Mouse (Mus musculus): ENCODE data around the gene Ttll6. TPM values are rescaled to one million over a fixed set of nuclear protein-coding genes. Genes with fewer than 3 reads are reported as not detected.

The Ttll6 gene
- polyA plus RNA-seq, 2 experiments = 0.04 TPM; not detected in 1

DNA sequence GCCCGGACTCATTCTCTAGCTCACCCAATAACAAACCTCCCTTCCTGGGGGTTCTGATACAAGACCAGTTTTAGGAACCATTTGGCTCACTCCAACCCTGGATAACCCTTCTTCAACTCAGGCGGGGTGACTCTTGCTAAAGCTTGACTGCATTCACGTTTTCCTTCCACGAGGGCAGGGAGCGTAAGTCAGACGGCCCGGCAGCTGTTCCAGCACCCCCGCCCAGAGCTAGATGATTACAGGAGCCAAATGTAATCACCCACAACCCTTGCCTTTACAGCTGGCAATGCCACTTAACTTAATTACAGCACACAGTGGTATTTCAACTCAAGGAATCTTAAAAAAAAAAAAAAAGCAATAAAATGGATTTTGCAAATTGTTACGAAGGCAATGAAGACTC is 34.5 kb downstream of the Ttll6 start:
- no peaks in the 10 kb centered on the region for H3K4me1 ChIP-seq (ENCODE audit: control insufficient read depth, insufficient read depth, low read length)
- WGBS = 14% methylated on average over 9 of the region's 9 CpGs
- no peak overlapping the region for H3K27ac ChIP-seq (replicated peaks; ENCODE audit: low read depth, low read length)
- H3K27me3 ChIP-seq (ENCODE audit: control insufficient read depth, insufficient read depth, low read length) = peaks cover 83% of the 10 kb centered on the region
- TF ChIP-seq POLR2A (IDR thresholded peaks at IDR 0.05; ENCODE audit: borderline replicate concordance, extremely low read depth, insufficient read depth, insufficient read length) = no peak
- ATAC-seq (ENCODE audit: low FRiP score, low read depth) (no peak), DNase-seq (ENCODE audit: low spot score) (no peak)
- no peaks in the 10 kb centered on the region for H3K9me3 ChIP-seq (ENCODE audit: control insufficient read depth, low read length)
- no peak overlapping the region for H3K4me2 ChIP-seq (replicated peaks; ENCODE audit: low read depth, low read length, severe bottlenecking)
- H3K36me3 ChIP-seq (ENCODE audit: control insufficient read depth, insufficient read depth, low read length) = no peaks in the 10 kb centered on the region
- H3K4me3 ChIP-seq (replicated peaks; ENCODE audit: low read length) = no peak overlapping the region
- H3K9ac ChIP-seq (ENCODE audit: low read depth, low read length, severe bottlenecking) = no peak overlapping the region

DNA sequence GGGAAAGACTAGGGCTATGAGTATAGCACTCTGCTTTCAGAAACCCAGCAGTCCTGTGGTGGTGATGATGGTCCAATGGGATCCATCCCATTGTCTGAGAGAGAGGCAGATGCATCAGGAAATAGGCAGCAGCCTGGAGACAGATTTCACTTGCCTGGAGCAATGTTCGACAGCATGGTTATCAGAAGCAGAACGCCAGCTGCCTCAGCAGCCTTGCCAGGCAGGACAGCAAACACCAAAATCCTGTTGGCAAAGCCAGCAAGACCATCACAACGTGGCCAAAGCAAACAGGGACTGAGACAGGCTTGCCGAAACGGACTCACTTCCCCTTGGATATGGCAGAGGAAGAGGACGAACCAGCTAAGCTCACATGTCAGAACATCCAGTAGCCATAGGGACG is 35.4 kb downstream of the Ttll6 start:
- DNase-seq (ENCODE audit: low spot score) (no peak), ATAC-seq (ENCODE audit: low FRiP score, low read depth) (no peak)
- no peaks in the 10 kb centered on the region for H3K9me3 ChIP-seq (ENCODE audit: control insufficient read depth, low read length)
- H3K27ac ChIP-seq (replicated peaks; ENCODE audit: low read depth, low read length) = no peak overlapping the region
- H3K4me2 ChIP-seq (replicated peaks; ENCODE audit: low read depth, low read length, severe bottlenecking) = no peak overlapping the region
- H3K27me3 ChIP-seq (ENCODE audit: control insufficient read depth, insufficient read depth, low read length) = peaks cover 92% of the 10 kb centered on the region
- no peak overlapping the region for H3K9ac ChIP-seq (ENCODE audit: low read depth, low read length, severe bottlenecking)
- no peak for TF ChIP-seq POLR2A (IDR thresholded peaks at IDR 0.05; ENCODE audit: borderline replicate concordance, extremely low read depth, insufficient read depth, insufficient read length)
- H3K4me1 ChIP-seq (ENCODE audit: control insufficient read depth, insufficient read depth, low read length) = no peaks in the 10 kb centered on the region
- no peaks in the 10 kb centered on the region for H3K36me3 ChIP-seq (ENCODE audit: control insufficient read depth, insufficient read depth, low read length)
- 16% methylated on average over 7 of the region's 7 CpGs for WGBS
- no peak overlapping the region for H3K4me3 ChIP-seq (replicated peaks; ENCODE audit: low read length)

DNA sequence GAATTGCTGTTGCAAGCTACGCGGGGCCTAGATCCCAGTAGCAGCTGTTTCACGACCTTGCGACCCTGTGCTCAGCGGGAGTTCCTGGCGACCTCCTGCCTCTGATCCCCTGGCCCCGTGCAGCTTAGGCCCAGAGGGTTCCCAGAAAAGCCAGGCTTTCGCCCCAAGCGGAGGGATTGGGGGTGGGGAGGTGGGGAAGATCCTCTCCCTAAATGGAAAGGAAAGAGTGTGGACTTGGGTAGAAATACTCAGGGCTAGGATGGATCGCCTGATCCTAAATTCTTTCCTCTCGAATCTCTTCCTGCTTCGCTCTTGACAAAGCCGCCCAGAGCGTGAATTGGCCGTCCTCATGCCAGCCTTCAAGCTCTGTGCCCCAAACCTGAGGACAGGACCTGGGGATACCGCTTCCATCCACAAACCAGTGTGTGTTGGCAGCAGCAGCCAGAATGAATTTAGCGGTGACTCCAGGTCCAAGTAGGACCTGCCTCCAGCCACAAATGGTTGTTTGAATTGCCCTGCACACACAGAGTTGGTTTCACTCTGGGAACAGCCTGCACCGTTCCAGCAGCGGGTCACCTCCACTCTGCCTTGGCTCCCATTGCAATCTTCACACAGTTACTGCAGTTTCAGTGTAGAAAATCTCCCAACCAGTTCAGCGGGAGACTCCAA is 37.3 kb downstream of the Ttll6 start:
- H3K4me2 ChIP-seq (replicated peaks; ENCODE audit: low read depth, low read length, severe bottlenecking) = no peak overlapping the region
- no peaks in the 10 kb centered on the region for H3K36me3 ChIP-seq (ENCODE audit: control insufficient read depth, insufficient read depth, low read length)
- ATAC-seq (ENCODE audit: low FRiP score, low read depth) = no peak
- DNase-seq (ENCODE audit: low spot score) = no peak
- no peak overlapping the region for H3K4me3 ChIP-seq (replicated peaks; ENCODE audit: low read length)
- peaks cover 99% of the 10 kb centered on the region for H3K27me3 ChIP-seq (ENCODE audit: control insufficient read depth, insufficient read depth, low read length)
- no peak for TF ChIP-seq POLR2A (IDR thresholded peaks at IDR 0.05; ENCODE audit: borderline replicate concordance, extremely low read depth, insufficient read depth, insufficient read length)
- no peaks in the 10 kb centered on the region for H3K4me1 ChIP-seq (ENCODE audit: control insufficient read depth, insufficient read depth, low read length)
- no peak overlapping the region for H3K27ac ChIP-seq (replicated peaks; ENCODE audit: low read depth, low read length)
- H3K9me3 ChIP-seq (ENCODE audit: control insufficient read depth, low read length) = no peaks in the 10 kb centered on the region
- WGBS = under 1% methylated on average over 20 of the region's 20 CpGs
- H3K9ac ChIP-seq (ENCODE audit: low read depth, low read length, severe bottlenecking) = no peak overlapping the region

DNA sequence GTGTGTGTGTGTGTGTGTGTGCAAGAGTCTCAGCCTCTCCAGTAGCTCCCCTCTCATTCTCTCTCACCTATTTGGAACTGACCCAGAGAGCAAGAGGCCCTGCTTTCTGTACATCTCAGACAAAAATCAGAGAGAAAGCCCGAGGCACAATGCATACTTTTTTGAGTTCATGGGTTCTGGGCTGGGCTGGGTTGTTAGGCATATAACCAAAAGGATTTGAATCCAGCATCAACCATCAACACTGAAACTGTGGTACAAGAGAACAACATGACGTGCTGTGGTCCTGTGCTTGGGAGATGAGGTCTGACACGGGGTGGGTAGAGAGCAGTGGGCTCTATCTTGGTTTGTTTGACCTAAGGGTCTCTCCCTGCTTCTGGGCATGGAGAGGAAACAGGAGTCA is 38.0 kb downstream of the Ttll6 start:
- no peak for TF ChIP-seq POLR2A (IDR thresholded peaks at IDR 0.05; ENCODE audit: borderline replicate concordance, extremely low read depth, insufficient read depth, insufficient read length)
- ATAC-seq (ENCODE audit: low FRiP score, low read depth) (no peak), DNase-seq (ENCODE audit: low spot score) (no peak)
- H3K36me3 ChIP-seq (ENCODE audit: control insufficient read depth, insufficient read depth, low read length) = no peaks in the 10 kb centered on the region
- H3K9ac ChIP-seq (ENCODE audit: low read depth, low read length, severe bottlenecking) = no peak overlapping the region
- no peaks in the 10 kb centered on the region for H3K9me3 ChIP-seq (ENCODE audit: control insufficient read depth, low read length)
- H3K4me3 ChIP-seq (replicated peaks; ENCODE audit: low read length) = no peak overlapping the region
- peaks cover 99% of the 10 kb centered on the region for H3K27me3 ChIP-seq (ENCODE audit: control insufficient read depth, insufficient read depth, low read length)
- 8% methylated on average over 3 of the region's 3 CpGs for WGBS
- no peaks in the 10 kb centered on the region for H3K4me1 ChIP-seq (ENCODE audit: control insufficient read depth, insufficient read depth, low read length)
- H3K27ac ChIP-seq (replicated peaks; ENCODE audit: low read depth, low read length) = no peak overlapping the region
- no peak overlapping the region for H3K4me2 ChIP-seq (replicated peaks; ENCODE audit: low read depth, low read length, severe bottlenecking)

DNA sequence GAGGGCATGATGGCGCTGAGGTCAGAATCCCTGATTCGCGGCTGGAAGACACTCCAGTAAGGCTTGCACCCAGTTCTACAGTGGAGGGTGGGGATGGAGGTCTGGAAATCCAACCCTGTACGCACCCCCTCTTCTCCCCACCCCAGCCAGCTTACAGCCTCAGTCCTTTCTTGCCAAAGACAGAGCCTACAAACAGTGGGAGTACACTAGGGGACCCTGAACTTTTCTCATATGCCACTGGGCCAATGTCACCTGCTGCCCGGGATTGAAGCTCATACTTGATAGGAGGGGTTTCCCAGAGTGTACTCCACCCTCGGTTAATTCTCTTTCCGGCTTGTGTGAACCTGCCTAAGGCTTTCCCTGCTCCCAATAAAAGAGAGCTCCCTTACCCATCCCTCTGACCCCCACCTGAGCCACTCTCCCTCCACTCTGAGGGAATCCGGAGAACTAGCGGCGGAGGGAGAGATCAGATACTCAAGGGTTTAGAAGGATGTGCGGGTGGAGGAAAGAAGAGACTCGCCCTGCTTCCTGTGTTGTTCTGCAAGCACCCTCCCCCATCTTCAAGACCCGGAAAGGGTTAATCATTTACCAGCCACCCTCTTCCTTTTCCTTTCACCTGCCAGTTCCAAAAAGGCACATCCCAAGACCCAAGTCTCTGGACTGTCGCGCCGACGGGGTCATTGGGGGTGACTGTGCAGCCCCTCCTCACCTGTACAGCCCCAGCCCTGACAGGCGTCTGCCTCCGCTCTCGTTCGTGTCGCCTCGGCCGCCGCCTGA is 39.1 kb downstream of the Ttll6 start:
- Histone ChIP-seq H3K27ac (replicated peaks; ENCODE audit: low read depth, low read length) (no peak overlapping the region), H3K36me3 (ENCODE audit: control insufficient read depth, insufficient read depth, low read length) (no peaks in the 10 kb centered on the region), H3K4me2 (replicated peaks; ENCODE audit: low read depth, low read length, severe bottlenecking) (no peak overlapping the region), H3K4me1 (ENCODE audit: control insufficient read depth, insufficient read depth, low read length) (no peaks in the 10 kb centered on the region), H3K9me3 (ENCODE audit: control insufficient read depth, low read length) (no peaks in the 10 kb centered on the region), H3K27me3 (ENCODE audit: control insufficient read depth, insufficient read depth, low read length) (peaks cover 96% of the 10 kb centered on the region), H3K4me3 (replicated peaks; ENCODE audit: low read length) (no peak overlapping the region), H3K9ac (ENCODE audit: low read depth, low read length, severe bottlenecking) (no peak overlapping the region)
- no peak for ATAC-seq (ENCODE audit: low FRiP score, low read depth)
- WGBS = 1% methylated on average over 25 of the region's 25 CpGs
- no peak for DNase-seq (ENCODE audit: low spot score)
- no peak for TF ChIP-seq POLR2A (IDR thresholded peaks at IDR 0.05; ENCODE audit: borderline replicate concordance, extremely low read depth, insufficient read depth, insufficient read length)
